ENCODE assay signal across 10 mouse cellular contexts in the genomic region with DNA sequence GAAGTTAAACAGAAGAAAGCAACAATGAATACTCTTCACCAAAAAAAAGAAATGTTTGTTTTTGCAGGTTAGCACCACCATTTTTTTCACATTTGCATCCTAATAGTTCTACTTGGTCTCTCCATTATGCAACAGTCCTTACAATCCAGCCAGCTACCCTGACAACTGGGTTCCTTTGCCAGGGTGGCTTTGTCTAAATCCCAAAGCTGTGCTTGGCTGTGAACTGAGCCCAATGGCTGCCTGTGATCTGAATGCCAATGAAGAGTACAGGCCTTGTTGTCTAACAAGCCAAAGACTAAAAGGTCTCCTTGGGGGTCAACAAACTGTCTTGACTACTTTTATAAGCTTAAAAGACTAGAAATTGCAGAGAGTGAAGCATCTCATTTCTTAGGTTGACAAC.
DNase-seq lines count a peak whose midpoint lies in the region; ATAC-seq lines count a peak whose summit lies in the region.
"Had no signal": no experiment of that assay in that cellular context is flagged by ENCODE, and none has a peak within 500 bp of the region (broad histone marks: within the 10 kb centered on the region; RNA-seq: fewer than 3 reads in every experiment).

No protein-coding gene starts in this region.

- H3K27me3 ChIP-seq in hindbrain, embryonic 16.5 days (replicated peaks; ENCODE audit: control insufficient read depth, insufficient read depth, low read length): no peaks in the 10 kb centered on the region
- H3K27me3 ChIP-seq in midbrain, embryonic 10.5 days (ENCODE audit: low read depth, poor library complexity, severe bottlenecking): no peaks in the 10 kb centered on the region
- H3K27me3 ChIP-seq: heart, embryonic 13.5 days had no signal

- DNase-seq in embryo, embryonic 10 days (ENCODE audit: low spot score): peak; percentile 78
- no peak for DNase-seq in embryo, embryonic 9.5 days (ENCODE audit: extremely low spot score)
- DNase-seq in midbrain, embryonic 10.5 days (ENCODE audit: low spot score): peak; percentile 75
- DNase-seq in right cerebral cortex, postnatal 36 days (ENCODE audit: low spot score in 2 of 2): peak; percentile 40 to 54
- DNase-seq in urinary bladder, adult 2 months (ENCODE audit: low spot score): no peak
- DNase-seq in yolk sac, embryonic 10.5 days (ENCODE audit: low spot score): no peak
- DNase-seq in spleen, postnatal 36 days (ENCODE audit: low spot score in 2 of 2): no peak

- H3K9ac ChIP-seq in hindbrain, embryonic 16.5 days (ENCODE audit: low read depth, low read length): no peak overlapping the region
- H3K9ac ChIP-seq: heart, embryonic 13.5 days had no signal

- H3K9me3 ChIP-seq in hindbrain, embryonic 16.5 days (ENCODE audit: control insufficient read depth, low read length): no peaks in the 10 kb centered on the region
- no peaks in the 10 kb centered on the region for H3K9me3 ChIP-seq in midbrain, embryonic 10.5 days (replicated peaks)
- H3K9me3 ChIP-seq: heart, embryonic 13.5 days had no signal

- H3K4me2 ChIP-seq in hindbrain, embryonic 16.5 days (ENCODE audit: low read length): no peak overlapping the region
- H3K4me2 ChIP-seq: heart, embryonic 13.5 days had no signal

- H3K36me3 ChIP-seq in hindbrain, embryonic 16.5 days (ENCODE audit: control insufficient read depth, insufficient read depth, low read length): no peaks in the 10 kb centered on the region
- no peaks in the 10 kb centered on the region for H3K36me3 ChIP-seq in midbrain, embryonic 10.5 days
- H3K36me3 ChIP-seq: heart, embryonic 13.5 days had no signal

- no peaks in the 10 kb centered on the region; the same call in 1 of the 2 replicates for H3K4me1 ChIP-seq in hindbrain, embryonic 16.5 days (ENCODE audit: control insufficient read depth, insufficient read depth, low read depth, low read length)
- H3K4me1 ChIP-seq in midbrain, embryonic 10.5 days: peaks cover 56% of the 10 kb centered on the region

- no peak overlapping the region for H3K4me3 ChIP-seq in hindbrain, embryonic 16.5 days (ENCODE audit: low read length)
- no peak overlapping the region for H3K4me3 ChIP-seq in midbrain, embryonic 10.5 days
- H3K4me3 ChIP-seq: heart, embryonic 13.5 days had no signal

- H3K27ac ChIP-seq in hindbrain, embryonic 16.5 days (ENCODE audit: low read depth, low read length): no peak overlapping the region
- peak overlapping the region; percentile 73; the same call in 1 of the 2 replicates for H3K27ac ChIP-seq in midbrain, embryonic 10.5 days (replicated peaks)
- H3K27ac ChIP-seq: heart, embryonic 13.5 days; macrophage had no signal

- ATAC-seq in hindbrain, embryonic 16.5 days: peak; percentile 96

Comparison
In these comparisons a context has a peak if more than half of its experiments do, and no peak if none do; other contexts are left out.
1. DNase-seq: peak in embryo, embryonic 10 days (single experiment), midbrain, embryonic 10.5 days (single experiment) and right cerebral cortex, postnatal 36 days (2 of 2); none in embryo, embryonic 9.5 days (single experiment), urinary bladder, adult 2 months (single experiment), yolk sac, embryonic 10.5 days (single experiment) and spleen, postnatal 36 days (0 of 2).